Mouse (Mus musculus): Measurements from ENCODE around the gene Tubgcp2. TPM values are rescaled to one million over a fixed set of nuclear protein-coding genes. Genes with fewer than 3 reads are reported as not detected.

Tubgcp2 gene
- polyA plus RNA-seq, 1 experiment from 2014 or later, result 51.6 TPM

DNA sequence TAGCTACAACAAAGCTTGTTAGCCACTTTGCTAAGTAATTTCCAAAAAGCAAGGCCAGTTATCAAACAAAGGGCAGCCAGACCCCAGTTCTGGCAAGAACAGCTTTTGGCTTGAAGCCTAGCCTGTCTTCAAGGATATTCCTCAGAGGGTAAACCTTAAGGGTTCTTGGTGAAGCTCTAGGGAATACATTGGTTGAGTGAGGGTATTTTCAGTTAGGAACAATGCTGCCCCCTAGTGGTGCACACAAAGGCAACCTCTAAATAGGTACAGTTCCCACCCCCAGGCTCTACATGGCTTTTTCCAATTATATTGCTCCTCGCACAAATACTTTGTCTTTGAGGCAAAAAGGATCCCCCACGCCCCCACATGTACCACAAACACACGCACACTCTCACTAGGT lies 41.8 kb downstream of the Tubgcp2 start:
- Histone ChIP-seq H3K27me3 (replicated peaks) (no peaks in the 10 kb centered on the region), H3K36me3 (peaks cover 42% of the 10 kb centered on the region), H3K9me3 (replicated peaks) (no peaks in the 10 kb centered on the region), H3K4me1 (no peaks in the 10 kb centered on the region), H3K9ac (replicated peaks) (no peak overlapping the region), H3K4me3 (replicated peaks) (no peak overlapping the region), H3K27ac (replicated peaks) (no peak overlapping the region), H3K4me2 (no peak overlapping the region)
- WGBS, result 46% methylated on average over 3 of the region's 3 CpGs
- no peak for ATAC-seq (ENCODE audit: low FRiP score)

DNA sequence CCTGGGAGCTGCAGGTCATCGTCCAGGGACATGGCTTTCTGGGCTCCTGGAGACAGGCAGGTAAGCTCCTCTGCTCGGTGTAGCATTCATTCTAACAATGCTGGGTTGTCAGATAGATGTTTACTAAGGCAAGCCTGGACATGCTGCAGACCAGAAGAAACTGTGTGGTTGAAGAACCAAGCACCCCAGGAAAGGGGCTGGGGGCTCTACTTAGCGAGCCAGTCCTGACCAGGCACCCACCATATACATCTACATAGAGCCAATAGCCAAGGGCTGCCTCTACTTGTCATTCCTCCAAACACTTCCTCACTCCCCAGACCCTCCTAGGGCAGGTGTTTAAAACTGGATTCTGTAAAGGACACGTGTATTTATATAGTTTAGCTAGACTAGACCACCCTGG lies 42.3 kb downstream of the Tubgcp2 start:
- 82% methylated on average over 4 of the region's 4 CpGs for WGBS
- Histone ChIP-seq H3K4me3 (replicated peaks) (no peak overlapping the region), H3K4me1 (no peaks in the 10 kb centered on the region), H3K36me3 (peaks cover 39% of the 10 kb centered on the region), H3K4me2 (no peak overlapping the region), H3K9me3 (replicated peaks) (no peaks in the 10 kb centered on the region), H3K9ac (replicated peaks) (no peak overlapping the region), H3K27me3 (replicated peaks) (no peaks in the 10 kb centered on the region), H3K27ac (replicated peaks) (no peak overlapping the region)
- ATAC-seq (ENCODE audit: low FRiP score), result no peak

DNA sequence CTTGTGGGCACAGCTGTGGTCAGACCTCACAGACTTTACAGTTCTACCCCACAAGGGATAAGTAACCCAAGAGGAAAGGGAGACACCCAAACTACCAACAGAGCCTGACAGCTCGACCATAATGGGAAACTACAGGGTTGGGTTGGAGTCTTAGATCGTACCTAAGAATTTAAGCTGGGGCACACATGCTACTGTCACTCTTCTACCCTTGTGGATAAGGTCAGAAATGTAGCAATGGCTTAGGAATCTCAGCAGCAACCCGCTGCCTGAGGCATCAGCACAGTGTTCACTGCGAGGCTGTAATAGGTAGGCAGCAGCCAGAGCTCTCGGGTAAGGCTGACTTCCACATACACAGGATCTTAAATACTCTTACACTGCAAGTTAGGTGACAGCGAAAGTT lies 42.9 kb downstream of the Tubgcp2 start:
- Histone ChIP-seq H3K4me3 (replicated peaks) (no peak overlapping the region), H3K4me1 (no peaks in the 10 kb centered on the region), H3K27ac (replicated peaks) (no peak overlapping the region), H3K27me3 (replicated peaks) (no peaks in the 10 kb centered on the region), H3K9me3 (replicated peaks) (no peaks in the 10 kb centered on the region), H3K36me3 (peaks cover 32% of the 10 kb centered on the region), H3K9ac (replicated peaks) (no peak overlapping the region), H3K4me2 (no peak overlapping the region)
- WGBS, result 93% methylated on average over 6 of the region's 6 CpGs
- ATAC-seq (ENCODE audit: low FRiP score), result no peak

DNA sequence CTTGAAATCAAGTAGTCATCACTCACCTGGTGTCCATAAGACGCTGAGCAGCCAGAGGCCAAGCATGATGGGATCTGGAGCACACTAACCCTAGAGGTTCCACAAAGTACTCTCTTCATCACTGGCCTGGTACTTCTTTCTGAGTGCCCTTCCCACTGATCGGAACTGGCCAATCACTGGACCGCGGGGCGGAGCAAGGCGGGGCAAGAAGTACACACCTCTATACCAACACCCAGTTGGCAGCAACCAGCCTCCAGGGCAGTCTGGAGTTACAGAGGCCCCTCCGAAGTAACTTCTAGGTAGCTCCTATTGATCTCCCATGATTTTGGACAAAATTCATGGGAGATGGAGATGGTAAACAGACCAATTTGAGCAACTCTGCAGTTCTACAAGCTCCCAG lies 44.1 kb downstream of the Tubgcp2 start, which contains the start of gene Adam8:
Gene Adam8, minus strand, starts transcription at position 157 of the 400 bp plus-strand sequence.
- H3K9me3 ChIP-seq (replicated peaks), result no peaks in the 10 kb centered on the region
- no peak within 1 kb of the TSS for H3K4me2 ChIP-seq
- WGBS, result 30% methylated on average over 7 of the region's 7 CpGs
- no peak within 1 kb of the TSS for H3K4me3 ChIP-seq (replicated peaks)
- peaks cover 21% of the 10 kb centered on the region for H3K36me3 ChIP-seq
- no peak within 1 kb of the TSS for H3K9ac ChIP-seq (replicated peaks)
- no peak within 1 kb of the TSS for H3K27ac ChIP-seq (replicated peaks)
- H3K27me3 ChIP-seq (replicated peaks), result no peaks in the 10 kb centered on the region
- H3K4me1 ChIP-seq, result no peaks in the 10 kb centered on the region
- ATAC-seq (ENCODE audit: low FRiP score), result no peak

DNA sequence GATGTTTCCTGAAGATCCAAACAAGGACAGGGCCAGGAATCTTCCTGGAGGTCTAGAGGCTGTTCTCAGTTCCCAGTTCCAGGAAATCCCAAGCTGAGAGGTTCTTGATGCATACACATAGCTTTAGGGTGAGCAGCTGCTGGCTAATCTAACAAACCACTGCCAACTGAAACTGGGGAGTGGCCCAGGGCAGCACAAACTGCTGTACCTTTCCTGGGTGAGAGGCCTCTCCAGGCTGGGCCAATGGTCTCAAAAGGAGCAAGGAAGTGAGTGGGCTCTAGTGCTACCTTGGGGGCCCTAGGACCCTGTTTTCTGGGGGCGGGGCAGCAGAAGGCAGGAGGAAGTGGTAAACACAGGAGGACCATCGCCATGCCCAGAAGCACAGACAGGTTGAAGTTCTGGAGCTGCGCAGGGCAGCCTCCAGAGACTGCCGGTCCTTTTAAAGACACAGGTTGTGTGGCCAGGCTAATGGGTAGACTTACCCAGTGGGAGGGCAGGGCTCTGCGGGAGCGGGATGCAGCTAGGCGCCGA lies 45.5 kb downstream of the Tubgcp2 start:
- 77% methylated on average over 8 of the region's 8 CpGs for WGBS

DNA sequence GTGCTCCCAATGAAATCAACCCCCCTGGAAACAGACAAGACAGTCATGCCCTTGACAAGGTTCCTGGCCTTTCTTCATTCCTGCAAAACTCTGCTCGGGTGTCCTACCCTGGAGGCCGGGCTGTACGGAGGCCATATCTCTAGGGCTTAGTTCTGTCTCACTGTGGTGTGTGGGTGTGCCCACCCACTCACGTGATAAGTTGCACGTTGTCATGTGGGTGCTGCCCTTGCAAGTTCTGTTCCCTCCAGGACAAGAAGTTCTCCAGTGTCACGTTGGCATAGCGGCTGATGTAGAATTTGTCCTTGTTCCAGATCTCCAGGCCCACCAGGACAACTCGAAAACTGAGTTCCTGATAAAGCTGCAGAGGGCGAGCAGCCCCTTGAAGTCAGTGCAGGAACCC lies 48.2 kb downstream of the Tubgcp2 start:
- WGBS, result 92% methylated on average over 9 of the region's 9 CpGs
- Histone ChIP-seq H3K36me3 (peaks cover 2% of the 10 kb centered on the region; the same call in 1 of the 2 replicates), H3K4me2 (no peak overlapping the region), H3K9ac (replicated peaks) (no peak overlapping the region), H3K4me1 (no peaks in the 10 kb centered on the region), H3K9me3 (replicated peaks) (no peaks in the 10 kb centered on the region), H3K4me3 (replicated peaks) (no peak overlapping the region), H3K27me3 (replicated peaks) (no peaks in the 10 kb centered on the region), H3K27ac (replicated peaks) (no peak overlapping the region)
- no peak for ATAC-seq (ENCODE audit: low FRiP score)

More for the DNA sequence above, 45.5 kb downstream of the Tubgcp2 start:
- Histone ChIP-seq H3K9me3 (replicated peaks) (no peaks in the 10 kb centered on the region), H3K4me2 (no peak overlapping the region), H3K4me3 (replicated peaks) (no peak overlapping the region), H3K36me3 (peaks cover 8% of the 10 kb centered on the region), H3K27me3 (replicated peaks) (no peaks in the 10 kb centered on the region), H3K4me1 (no peaks in the 10 kb centered on the region), H3K9ac (replicated peaks) (no peak overlapping the region), H3K27ac (replicated peaks) (no peak overlapping the region)
- no peak for ATAC-seq (ENCODE audit: low FRiP score)

DNA sequence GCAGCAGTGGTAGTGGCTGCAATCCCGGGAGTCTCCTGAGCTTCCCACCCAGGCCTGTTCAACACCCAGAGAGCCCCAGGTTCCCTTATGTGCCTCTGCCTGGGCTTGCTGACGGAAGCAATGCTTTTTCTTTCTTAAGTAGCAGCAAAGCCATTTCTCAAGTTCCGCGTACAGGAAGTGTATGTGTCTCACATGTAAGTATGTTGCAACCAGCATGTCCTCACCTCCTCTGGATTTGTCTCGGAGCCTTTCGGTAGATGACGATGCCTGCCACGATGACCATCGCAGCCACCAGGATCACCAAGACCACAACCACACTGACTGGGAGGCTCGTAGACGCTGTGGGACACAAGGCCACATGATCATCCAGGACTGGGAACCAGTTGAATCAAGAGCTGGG lies 52.0 kb downstream of the Tubgcp2 start:
- H3K27me3 ChIP-seq (replicated peaks), result no peaks in the 10 kb centered on the region
- no peak overlapping the region for H3K27ac ChIP-seq (replicated peaks)
- no peaks in the 10 kb centered on the region for H3K9me3 ChIP-seq (replicated peaks)
- no peak overlapping the region for H3K4me2 ChIP-seq
- WGBS, result 93% methylated on average over 11 of the region's 11 CpGs
- H3K4me1 ChIP-seq, result no peaks in the 10 kb centered on the region
- no peak overlapping the region for H3K9ac ChIP-seq (replicated peaks)
- no peak for ATAC-seq (ENCODE audit: low FRiP score)
- no peak overlapping the region for H3K4me3 ChIP-seq (replicated peaks)
- peaks cover 5% of the 10 kb centered on the region; the same call in 1 of the 2 replicates for H3K36me3 ChIP-seq

DNA sequence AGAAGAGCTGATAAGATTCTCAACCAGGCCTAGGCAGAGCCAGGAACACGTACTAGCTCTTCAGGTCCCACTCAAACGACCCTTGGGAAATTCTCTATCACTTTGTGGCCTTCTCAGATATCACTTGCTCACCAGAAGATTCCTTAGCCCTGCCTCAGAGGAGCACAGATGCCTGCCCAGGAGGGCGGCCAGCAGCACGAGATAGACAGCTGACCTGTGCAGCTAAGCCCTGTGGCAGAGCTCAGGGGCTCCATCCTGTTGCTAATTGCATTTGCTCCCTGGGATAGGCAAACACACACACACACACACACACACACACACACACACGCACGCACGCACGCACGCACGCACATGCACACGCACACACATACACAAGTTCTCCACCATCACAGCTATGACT lies 54.4 kb downstream of the Tubgcp2 start:
- 92% methylated on average over 11 of the region's 11 CpGs for WGBS
- no peak for ATAC-seq (ENCODE audit: low FRiP score)

DNA sequence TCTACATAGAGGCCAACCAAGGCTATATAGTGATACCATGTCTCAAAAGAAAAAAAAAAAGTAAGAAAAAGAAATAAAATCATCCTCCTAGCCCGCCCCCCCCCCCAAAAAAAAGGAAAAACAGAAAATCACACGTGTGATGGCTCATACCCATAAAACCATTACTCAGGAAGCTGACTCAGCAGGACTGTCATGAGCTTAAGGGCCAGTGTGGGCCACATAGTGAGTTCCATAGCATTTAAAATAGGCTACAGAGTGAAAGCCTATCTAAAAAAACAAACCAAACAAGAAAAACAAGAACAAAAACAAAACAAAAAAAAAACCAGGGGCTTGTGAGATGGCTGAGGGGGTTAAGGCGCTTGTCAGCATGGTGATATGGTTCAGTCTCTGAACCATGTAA lies 55.7 kb downstream of the Tubgcp2 start:
- WGBS, result 65% methylated on average over 3 of the region's 3 CpGs

More for the DNA sequence above, 54.4 kb downstream of the Tubgcp2 start:
- no peaks in the 10 kb centered on the region for H3K27me3 ChIP-seq (replicated peaks)
- H3K4me3 ChIP-seq (replicated peaks), result no peak overlapping the region
- H3K4me2 ChIP-seq, result no peak overlapping the region
- H3K36me3 ChIP-seq, result peaks cover 5% of the 10 kb centered on the region; the same call in 1 of the 2 replicates
- peaks cover 10% of the 10 kb centered on the region for H3K4me1 ChIP-seq
- H3K27ac ChIP-seq (replicated peaks), result no peak overlapping the region
- no peak overlapping the region for H3K9ac ChIP-seq (replicated peaks)
- H3K9me3 ChIP-seq (replicated peaks), result no peaks in the 10 kb centered on the region

DNA sequence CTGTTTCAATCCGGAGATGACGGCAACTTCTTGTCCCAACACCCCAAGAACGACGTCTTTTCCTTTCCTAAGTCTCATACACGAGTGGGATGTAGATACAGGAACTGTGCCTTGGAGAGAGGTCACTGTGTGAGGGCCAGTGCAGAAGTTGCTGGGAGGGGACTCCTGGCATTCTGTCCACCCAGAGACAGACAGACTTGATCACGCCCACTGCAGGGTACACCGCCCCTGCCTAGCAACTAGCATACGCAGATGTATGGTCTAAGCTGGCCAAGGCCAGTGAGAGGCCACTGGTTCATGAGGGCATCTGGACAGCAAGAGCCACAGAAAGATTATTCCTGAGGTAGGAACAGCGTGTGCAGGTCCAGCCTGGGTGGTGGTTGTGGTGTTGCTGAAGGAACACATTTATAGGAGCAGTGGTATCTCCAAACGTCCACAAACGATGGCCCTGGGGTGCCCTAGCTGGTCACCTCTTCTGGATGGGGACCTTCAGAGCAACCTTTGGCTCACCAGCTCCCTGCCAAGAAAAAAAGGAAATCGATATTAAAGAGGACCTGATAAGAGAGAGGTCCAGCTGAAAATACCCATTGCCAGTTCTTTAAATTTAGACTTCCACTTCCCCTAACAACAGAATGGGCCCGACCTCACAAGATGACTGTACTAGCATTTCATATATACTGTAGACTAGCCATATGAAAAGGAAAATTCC lies 57.3 kb downstream of the Tubgcp2 start:
- H3K4me3 ChIP-seq (replicated peaks), result peak overlapping the region; percentile 56
- H3K9me3 ChIP-seq (replicated peaks), result no peaks in the 10 kb centered on the region
- 0 out of 2 replicates have a peak, but pooled peaks cover 3% of the 10 kb centered on the region for H3K36me3 ChIP-seq
- peak; percentile 74 for ATAC-seq (ENCODE audit: low FRiP score)
- peak overlapping the region; percentile 90 for H3K4me2 ChIP-seq
- H3K4me1 ChIP-seq, result peaks cover 10% of the 10 kb centered on the region
- H3K27me3 ChIP-seq (replicated peaks), result no peaks in the 10 kb centered on the region
- peak overlapping the region; percentile 50; the same call in 1 of the 2 replicates for H3K27ac ChIP-seq (replicated peaks)
- H3K9ac ChIP-seq (replicated peaks), result peak overlapping the region; percentile 56
- WGBS, result 40% methylated on average over 13 of the region's 13 CpGs

More for the DNA sequence above, 55.7 kb downstream of the Tubgcp2 start:
- ATAC-seq (ENCODE audit: low FRiP score), result no peak
- H3K9ac ChIP-seq (replicated peaks), result no peak overlapping the region
- no peaks in the 10 kb centered on the region for H3K27me3 ChIP-seq (replicated peaks)
- H3K9me3 ChIP-seq (replicated peaks), result no peaks in the 10 kb centered on the region
- no peak overlapping the region for H3K4me3 ChIP-seq (replicated peaks)
- H3K27ac ChIP-seq (replicated peaks), result no peak overlapping the region
- peaks cover 3% of the 10 kb centered on the region; the same call in 1 of the 2 replicates for H3K36me3 ChIP-seq
- H3K4me2 ChIP-seq, result no peak overlapping the region
- H3K4me1 ChIP-seq, result peaks cover 10% of the 10 kb centered on the region

DNA sequence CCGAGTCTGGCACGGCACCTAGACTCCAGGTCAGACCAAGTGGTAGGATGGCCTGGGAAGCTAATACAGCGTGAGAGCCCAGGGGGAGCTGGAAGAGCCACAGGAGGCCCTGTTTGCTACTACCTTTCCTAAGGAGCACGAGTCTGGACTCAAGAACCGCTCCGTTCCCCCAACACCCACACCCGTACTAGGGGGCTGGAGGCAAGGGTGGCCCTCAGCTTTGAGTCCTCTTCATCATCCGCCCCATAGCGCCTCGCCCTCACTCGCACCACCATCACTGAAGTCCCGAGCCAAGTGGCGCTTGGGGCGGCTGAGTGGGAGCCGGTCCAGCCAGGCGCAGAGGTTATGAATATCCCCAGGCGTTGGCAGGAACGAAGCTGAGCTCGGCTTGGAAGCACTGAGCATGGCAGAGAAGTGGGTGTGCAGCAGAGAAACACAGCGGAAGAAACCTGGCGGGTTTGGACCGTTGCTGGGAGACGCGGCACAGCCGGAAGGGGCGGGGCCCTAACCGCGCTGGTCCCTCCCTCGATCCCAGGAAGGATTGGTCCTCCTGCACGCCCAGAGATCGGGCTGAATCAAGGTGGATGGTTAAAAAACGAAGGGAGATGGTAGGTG lies 58.1 kb downstream of the Tubgcp2 start, which contains the start of gene 6430531B16Rik:
Gene 6430531B16Rik, minus strand, starts transcription at position 478 of the 615 bp plus-strand sequence.
- no peaks in the 10 kb centered on the region for H3K27me3 ChIP-seq (replicated peaks)
- WGBS, result 2% methylated on average over 32 of the region's 32 CpGs

DNA sequence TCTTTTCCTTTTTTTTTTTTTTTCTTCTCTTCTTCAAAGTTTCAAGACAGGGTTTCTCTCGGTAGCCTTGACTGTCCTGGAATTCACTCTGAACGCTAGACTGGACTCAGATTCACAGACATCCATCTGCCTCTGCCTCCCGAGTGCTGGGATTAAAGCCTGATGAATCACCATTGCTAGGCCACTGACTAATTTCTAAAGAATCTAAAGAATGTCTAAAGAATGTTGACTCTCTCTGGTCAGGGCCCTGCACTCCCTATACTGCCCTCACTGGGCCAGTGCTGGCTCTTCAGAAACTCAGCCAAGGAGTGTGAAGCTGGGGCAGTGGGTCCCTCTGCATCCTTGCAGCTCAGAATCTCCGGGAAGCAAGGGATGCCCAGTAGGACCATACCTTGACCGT lies 61.0 kb downstream of the Tubgcp2 start:
- no peak overlapping the region for H3K27ac ChIP-seq (replicated peaks)
- peaks cover 10% of the 10 kb centered on the region for H3K4me1 ChIP-seq
- 63% methylated on average over 5 of the region's 5 CpGs for WGBS
- no peak overlapping the region for H3K9ac ChIP-seq (replicated peaks)
- H3K27me3 ChIP-seq (replicated peaks), result no peaks in the 10 kb centered on the region
- H3K9me3 ChIP-seq (replicated peaks), result no peaks in the 10 kb centered on the region
- no peak overlapping the region for H3K4me3 ChIP-seq (replicated peaks)
- no peak overlapping the region for H3K4me2 ChIP-seq
- ATAC-seq (ENCODE audit: low FRiP score), result no peak
- no peaks in the 10 kb centered on the region for H3K36me3 ChIP-seq

More for the DNA sequence above, 58.1 kb downstream of the Tubgcp2 start, which contains the start of gene 6430531B16Rik:
- peak within 1 kb of the TSS; percentile 56 for H3K9ac ChIP-seq (replicated peaks)
- 0 out of 2 replicates have a peak, but pooled peaks cover 3% of the 10 kb centered on the region for H3K36me3 ChIP-seq
- H3K27ac ChIP-seq (replicated peaks), result peak within 1 kb of the TSS; percentile 68
- peaks cover 10% of the 10 kb centered on the region for H3K4me1 ChIP-seq
- peak; percentile 95 for ATAC-seq (ENCODE audit: low FRiP score)
- peak within 1 kb of the TSS; percentile 56 for H3K4me3 ChIP-seq (replicated peaks)
- peak within 1 kb of the TSS; percentile 90 for H3K4me2 ChIP-seq
- H3K9me3 ChIP-seq (replicated peaks), result no peaks in the 10 kb centered on the region
